Mouse (Mus musculus) liver, embryonic 14.5 days (tissue): ENCODE measurements around the gene Fgfr2. TPM values are rescaled to one million over a fixed set of nuclear protein-coding genes. Genes with fewer than 3 reads are reported as not detected.

ENCODE experiments used
- ATAC-seq: fragments of 200-750 bp; cut with Nextera tagmentation; 2 replicates; pipeline ENCODE4 v1.8.0; 2017; ENCODE audit warnings: moderate number of reproducible peaks, mild to moderate bottlenecking, moderate library complexity; ENCODE audit not compliant: insufficient read depth
- DNase-seq, 3 experiments: peaks; one replicate each; pipeline ENCODE4 v3.0.0-alpha.2; 2012 to 2013; ENCODE audit warnings: low read depth in 3 of 3, low spot score in 3 of 3
- H3K27ac ChIP-seq: fragments of 300-500 bp; sonication (generic); 2 replicates; pipeline ENCODE4 v1.5.1; 2014; ENCODE audit warnings: moderate library complexity, mild to moderate bottlenecking, control low read depth, inconsistent platforms
- H3K27me3 ChIP-seq: fragments of 300-500 bp; sonication (generic); 2 replicates; pipeline ENCODE4 v1.6.1; 2014; ENCODE audit warnings: mild to moderate bottlenecking, low read length, moderate library complexity; ENCODE audit not compliant: control insufficient read depth, insufficient read depth
- H3K36me3 ChIP-seq: fragments of 300-500 bp; sonication (generic); replicated peaks from 2 replicates; pipeline ENCODE4 v1.6.1; 2014; ENCODE audit warnings: low read depth; ENCODE audit not compliant: control insufficient read depth, insufficient read depth
- H3K4me1 ChIP-seq, 2 experiments: fragments of 200-500 bp in 1 of 2; fragments of 300-500 bp in 1 of 2; sonication (generic) in 1 of 2; replicated peaks; 2 replicates each; pipeline ENCODE4 v1.6.1; 2012 to 2014; ENCODE audit warnings: antibody characterized with exemption in 1 of 2, inconsistent platforms in 1 of 2, low read length in 1 of 2; ENCODE audit not compliant: control insufficient read depth in 2 of 2, insufficient read depth in 2 of 2
- H3K4me2 ChIP-seq: fragments of 300-500 bp; sonication (generic); 2 replicates; pipeline ENCODE4 v1.6.1; 2014; ENCODE audit warnings: low read depth, mild to moderate bottlenecking, control low read depth, moderate library complexity
- H3K4me3 ChIP-seq, 2 experiments: fragments of 200-500 bp in 1 of 2; fragments of 300-500 bp in 1 of 2; sonication (generic) in 1 of 2; 2 replicates each; pipeline ENCODE4 v1.5.1; 2012 to 2014; ENCODE audit warnings: low read depth in 2 of 2, low read length in 2 of 2, mild to moderate bottlenecking in 2 of 2, control low read depth in 1 of 2, inconsistent platforms in 1 of 2, moderate library complexity in 1 of 2; ENCODE audit not compliant: insufficient read depth in 1 of 2
- H3K9ac ChIP-seq: fragments of 300-500 bp; sonication (generic); replicated peaks from 2 replicates; pipeline ENCODE4 v1.6.1; 2014; ENCODE audit warnings: mild to moderate bottlenecking, control low read depth, moderate library complexity
- H3K9me3 ChIP-seq: fragments of 300-500 bp; sonication (generic); 2 replicates; pipeline ENCODE4 v1.6.1; 2016; ENCODE audit warnings: low read length, mixed read lengths; ENCODE audit not compliant: control insufficient read depth
- CTCF ChIP-seq: IDR thresholded peaks from 2 replicates; pipeline ENCODE4 v1.5.1; 2016; ENCODE audit warnings: antibody characterized with exemption, low read depth, control low read depth
- EP300 ChIP-seq: IDR thresholded peaks from 2 replicates; pipeline ENCODE4 v1.6.1; 2016; ENCODE audit warnings: antibody characterized with exemption, low read depth
- WGBS: fragments of 180-500 bp; shearing (Covaris S2); extraction: QIAGEN DNeasy Blood & Tissue Kit; methylation state at CpG from one replicate; pipeline ENCODE4 v1.1.7; 2014; ENCODE audit not compliant: insufficient replicate concordance; 5-methylcytosine and 5-hydroxymethylcytosine counted together
- polyA plus RNA-seq, 2 experiments: library from polyadenylated mRNA; depleted of rRNA in 1 of 2; stranded (reverse) in 1 of 2; unstranded in 1 of 2; fragments of >200 nt; fragmentation: Nextera tagmentation in 1 of 2; extraction: Ambion mirVana in 1 of 2; gene quantifications; 2 replicates each; pipeline versions ENCODE4 v1.2.1 to v1.2.3; 2012 to 2014

Fgfr2 gene
- polyA plus RNA-seq, 2 experiments, result 7.9 to 8.8 TPM

DNA sequence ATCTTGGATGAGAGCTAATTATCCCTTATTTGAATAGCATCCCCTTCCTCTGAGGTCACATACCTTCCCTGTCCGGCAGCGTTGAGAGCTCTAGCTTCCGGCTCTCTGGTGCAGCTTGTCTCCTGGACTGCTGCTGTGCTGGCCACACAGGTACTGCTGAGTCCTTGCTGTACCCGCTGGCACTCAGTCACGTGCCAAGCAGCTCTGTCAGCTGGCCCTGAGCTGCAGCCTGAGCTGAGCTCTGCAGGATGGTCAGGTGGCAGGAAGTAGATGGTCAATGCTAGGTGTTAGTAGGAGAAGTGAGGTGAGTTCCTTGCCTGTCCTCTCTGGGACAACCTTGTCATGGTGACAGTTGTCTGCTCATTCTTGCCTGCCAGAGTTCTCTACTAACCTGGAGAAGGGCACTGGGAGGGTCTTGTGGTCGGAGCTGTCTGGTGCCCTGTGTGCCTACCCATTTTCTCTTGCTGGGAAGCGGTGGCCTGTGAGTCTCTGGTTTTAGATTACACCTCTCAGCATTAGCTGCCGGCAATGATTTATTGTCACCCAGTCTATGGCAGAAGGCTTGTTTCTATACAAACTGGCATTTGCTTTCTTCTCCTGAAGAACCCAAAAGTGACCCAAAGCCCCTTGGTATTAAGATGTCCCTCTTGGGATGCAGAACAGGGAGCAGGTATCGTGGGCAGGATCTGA lies 2402.4 kb downstream of the Fgfr2 start:
- ATAC-seq, result no peak
- Histone ChIP-seq H3K9ac (no peak overlapping the region), H3K36me3 (no peaks in the 10 kb centered on the region), H3K4me2 (no peak overlapping the region), H3K27ac (no peak overlapping the region), H3K4me3 (no peak overlapping the region), H3K27me3 (no peaks in the 10 kb centered on the region), H3K4me1 (0 out of 4 replicates have a peak, but pooled peaks cover 0 to 3% of the 10 kb centered on the region in 2 experiments), H3K9me3 (no peaks in the 10 kb centered on the region)
- no peak for DNase-seq
- no peak for TF ChIP-seq CTCF
- no peak for TF ChIP-seq EP300
- 63% methylated on average over 9 of the region's 9 CpGs for WGBS

DNA sequence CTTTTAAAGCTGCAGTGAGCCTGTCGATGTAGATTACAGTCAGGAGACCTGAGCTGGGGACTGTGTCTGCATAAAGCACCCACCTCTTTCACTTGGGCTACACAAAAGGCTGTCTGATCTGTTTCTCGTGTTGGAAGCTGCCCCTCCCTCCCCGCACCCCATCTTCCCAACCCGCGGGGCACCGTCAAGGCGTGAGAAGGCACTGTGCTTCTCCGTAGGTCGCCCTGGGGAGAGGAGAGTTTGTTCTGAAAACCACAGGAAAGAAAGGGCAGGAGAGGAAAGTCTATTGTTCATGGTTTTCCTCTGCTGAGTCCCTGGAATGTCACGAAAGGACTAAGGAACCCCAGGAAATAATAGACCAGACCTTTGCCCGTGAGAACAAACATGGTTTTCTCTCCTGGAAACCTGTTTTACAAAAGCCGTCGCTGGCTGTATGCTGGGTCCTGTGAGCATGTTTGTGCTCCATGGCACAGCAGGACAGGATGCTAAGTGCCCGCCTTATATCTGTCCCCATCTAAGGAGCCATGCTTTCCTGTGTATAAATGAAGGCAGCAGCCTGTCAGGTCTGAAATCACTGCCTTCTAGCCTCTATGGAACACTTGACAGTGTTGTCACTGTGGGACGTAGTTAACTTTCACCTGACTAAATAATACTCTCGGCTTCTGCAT lies 2403.1 kb downstream of the Fgfr2 start:
- Histone ChIP-seq H3K27me3 (no peaks in the 10 kb centered on the region), H3K9me3 (no peaks in the 10 kb centered on the region), H3K36me3 (no peaks in the 10 kb centered on the region), H3K4me3 (no peak overlapping the region), H3K9ac (no peak overlapping the region), H3K27ac (no peak overlapping the region), H3K4me1 (0 out of 4 replicates have a peak, but pooled peaks cover 0 to 3% of the 10 kb centered on the region in 2 experiments), H3K4me2 (no peak overlapping the region)
- WGBS, result 34% methylated on average over 16 of the region's 16 CpGs
- ATAC-seq (no peak), DNase-seq (no peak)
- TF ChIP-seq EP300 (no peak), CTCF (no peak)

- Histone ChIP-seq H3K9me3 (no peaks in the 10 kb centered on the region), H3K9ac (no peak overlapping the region), H3K27me3 (no peaks in the 10 kb centered on the region), H3K36me3 (no peaks in the 10 kb centered on the region), H3K4me3 (no peak overlapping the region), H3K4me1 (0 out of 4 replicates have a peak, but pooled peaks cover 0 to 3% of the 10 kb centered on the region in 2 experiments), H3K4me2 (no peak overlapping the region), H3K27ac (no peak overlapping the region)
- peak; percentile 51 for ATAC-seq
- DNase-seq, result peak; percentile 11 to 31 (median 31)
- WGBS, result 66% methylated on average over 6 of the region's 6 CpGs
- TF ChIP-seq CTCF, result no peak
- TF ChIP-seq EP300, result no peak
Observed at GRCm38 (mm10) chr7:130716989-130717388, 2406.2 kb downstream of the Fgfr2 start.

DNA sequence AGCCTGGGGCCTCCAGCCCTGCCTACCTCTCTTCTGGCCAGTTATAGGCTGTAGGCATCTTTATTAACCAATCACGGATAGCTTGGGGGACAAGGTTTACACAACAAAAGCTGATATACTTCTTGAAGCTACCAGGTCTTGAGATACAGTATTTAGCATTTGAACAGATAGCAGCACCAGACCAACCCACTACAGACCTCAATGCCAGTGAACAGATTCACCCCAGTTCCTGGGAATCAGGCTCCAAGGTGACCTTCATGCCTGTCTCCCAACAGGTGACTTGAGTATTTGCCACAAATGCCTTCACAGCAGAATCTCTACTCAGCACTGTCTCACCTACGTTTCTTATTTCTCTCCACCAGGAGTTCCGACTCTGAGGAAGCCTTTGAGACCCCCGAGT lies 2406.8 kb downstream of the Fgfr2 start:
- H3K4me3 ChIP-seq, result no peak overlapping the region
- no peak overlapping the region for H3K9ac ChIP-seq
- H3K4me2 ChIP-seq, result no peak overlapping the region
- WGBS, result 53% methylated on average over 4 of the region's 4 CpGs
- ATAC-seq (no peak), DNase-seq (no peak)
- 0 out of 4 replicates have a peak, but pooled peaks cover 0 to 5% of the 10 kb centered on the region in 2 experiments for H3K4me1 ChIP-seq
- TF ChIP-seq CTCF, result no peak
- no peak for TF ChIP-seq EP300
- H3K27ac ChIP-seq, result no peak overlapping the region
- no peaks in the 10 kb centered on the region for H3K9me3 ChIP-seq
- H3K36me3 ChIP-seq, result no peaks in the 10 kb centered on the region
- H3K27me3 ChIP-seq, result no peaks in the 10 kb centered on the region

- H3K9me3 ChIP-seq, result no peaks in the 10 kb centered on the region
- 0 out of 4 replicates have a peak, but pooled peaks cover 0 to 5% of the 10 kb centered on the region in 2 experiments for H3K4me1 ChIP-seq
- 70% methylated on average over 3 of the region's 3 CpGs for WGBS
- no peak overlapping the region for H3K4me2 ChIP-seq
- no peak for ATAC-seq
- no peak overlapping the region for H3K27ac ChIP-seq
- no peak overlapping the region for H3K4me3 ChIP-seq
- no peak for DNase-seq
- H3K9ac ChIP-seq, result no peak overlapping the region
- no peaks in the 10 kb centered on the region for H3K27me3 ChIP-seq
- TF ChIP-seq EP300 (no peak), CTCF (no peak)
- no peaks in the 10 kb centered on the region for H3K36me3 ChIP-seq
Observed at GRCm38 (mm10) chr7:130715467-130715866, 2407.7 kb downstream of the Fgfr2 start.
